Mouse (Mus musculus) neural tube, embryonic 13.5 days (tissue): Measurements from ENCODE around the gene Nubpl. TPM values are rescaled to one million over a fixed set of nuclear protein-coding genes. Genes with fewer than 3 reads are reported as not detected.
A peak's percentile ranks its signal among the peaks of the same experiment; 100 is the strongest.

Experiments
- ATAC-seq: fragments of 200-750 bp; cut with Nextera tagmentation; 2 replicates; pipeline ENCODE4 v1.8.0; 2017; ENCODE audit warnings: low read depth, mild to moderate bottlenecking, moderate TSS enrichment, moderate library complexity
- H3K27ac ChIP-seq: fragments of 300-500 bp; sonication (generic); replicated peaks from 2 replicates; pipeline ENCODE4 v1.5.1; 2015; ENCODE audit warnings: moderate library complexity, mild to moderate bottlenecking, inconsistent platforms
- H3K27me3 ChIP-seq: fragments of 300-500 bp; sonication (generic); 2 replicates; pipeline ENCODE4 v1.6.1; 2015; ENCODE audit warnings: mild to moderate bottlenecking, inconsistent platforms
- H3K36me3 ChIP-seq: fragments of 300-500 bp; sonication (generic); 2 replicates; pipeline ENCODE4 v1.6.1; 2015; ENCODE audit warnings: mild to moderate bottlenecking, inconsistent platforms
- H3K4me1 ChIP-seq: fragments of 300-500 bp; sonication (generic); replicated peaks from 2 replicates; pipeline ENCODE4 v1.6.1; 2015; ENCODE audit warnings: inconsistent platforms
- H3K4me2 ChIP-seq: fragments of 300-500 bp; sonication (generic); 2 replicates; pipeline ENCODE4 v1.6.1; 2015; ENCODE audit warnings: inconsistent platforms, mild to moderate bottlenecking, moderate library complexity
- H3K4me3 ChIP-seq: fragments of 300-500 bp; sonication (generic); 2 replicates; pipeline ENCODE4 v1.5.1; 2015; ENCODE audit warnings: mild to moderate bottlenecking, inconsistent platforms
- H3K9ac ChIP-seq: fragments of 300-500 bp; sonication (generic); 2 replicates; pipeline ENCODE4 v1.6.1; 2015; ENCODE audit warnings: moderate library complexity, mild to moderate bottlenecking, inconsistent platforms
- H3K9me3 ChIP-seq: fragments of 300-500 bp; sonication (generic); 2 replicates; pipeline ENCODE4 v1.6.1; 2016; ENCODE audit warnings: inconsistent platforms
- WGBS: fragments of 180-500 bp; shearing (Covaris S2); methylation state at CpG from one replicate; pipeline ENCODE4 v1.1.7; 2015; 5-methylcytosine and 5-hydroxymethylcytosine counted together
- polyA plus RNA-seq: library from polyadenylated mRNA; unstranded; fragments of >200 nt; fragmentation: Nextera tagmentation; extraction: Ambion mirVana; gene quantifications from 2 replicates; pipeline ENCODE4 v1.2.1, GENCODE M21; 2015

Nubpl gene
- polyA plus RNA-seq, 1 experiment from 2014 or later = 8.5 TPM

DNA sequence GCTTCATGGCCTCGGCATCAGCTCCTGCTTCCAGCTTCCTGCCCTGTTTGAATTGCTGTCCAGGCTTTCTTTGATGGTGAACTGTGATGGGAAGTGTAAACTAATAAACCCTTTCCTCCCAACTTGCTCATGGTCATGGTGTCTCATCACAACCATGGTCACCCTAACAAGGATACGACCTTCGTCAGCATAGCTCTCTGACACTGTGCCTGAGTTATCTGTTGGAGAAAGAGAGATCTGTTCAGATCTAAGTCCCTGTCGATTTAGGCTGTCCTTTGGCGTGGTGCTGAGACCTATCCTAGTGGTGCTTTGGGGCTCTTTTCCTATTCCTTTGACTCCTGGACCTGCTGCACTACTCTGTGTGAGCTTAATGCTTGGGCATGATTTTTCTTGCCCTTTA lies 156.6 kb downstream of the Nubpl start:
- no peaks in the 10 kb centered on the region for H3K36me3 ChIP-seq
- WGBS = 81% methylated on average over 5 of the region's 5 CpGs
- H3K4me3 ChIP-seq = no peak overlapping the region
- H3K9me3 ChIP-seq = no peaks in the 10 kb centered on the region
- H3K4me1 ChIP-seq = no peaks in the 10 kb centered on the region
- H3K27me3 ChIP-seq = no peaks in the 10 kb centered on the region
- ATAC-seq = no peak
- H3K4me2 ChIP-seq = no peak overlapping the region
- no peak overlapping the region for H3K27ac ChIP-seq
- no peak overlapping the region for H3K9ac ChIP-seq

DNA sequence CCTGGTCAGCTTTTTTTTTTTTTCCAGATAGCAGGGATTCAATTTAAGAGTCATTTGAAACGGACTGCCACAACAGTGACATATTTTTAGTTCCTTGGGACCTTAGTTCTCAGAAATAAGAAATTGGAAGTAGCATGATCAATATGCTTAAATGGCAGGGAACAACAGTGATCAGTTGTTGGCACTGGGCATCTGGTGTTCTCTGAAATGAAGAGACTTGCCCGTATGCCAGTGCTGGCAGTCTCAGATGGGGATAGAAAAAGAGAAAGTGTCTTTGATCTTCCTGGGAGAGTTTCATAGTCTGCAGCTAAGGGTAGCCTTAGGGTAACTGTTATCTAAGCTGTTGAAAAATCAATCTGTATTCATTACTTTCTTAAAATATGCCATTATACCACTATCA lies 170.6 kb downstream of the Nubpl start:
- no peak overlapping the region for H3K27ac ChIP-seq
- no peak overlapping the region for H3K9ac ChIP-seq
- no peaks in the 10 kb centered on the region for H3K4me1 ChIP-seq
- no peak overlapping the region for H3K4me3 ChIP-seq
- no peaks in the 10 kb centered on the region for H3K36me3 ChIP-seq
- no peak overlapping the region for H3K4me2 ChIP-seq
- no peak for ATAC-seq
- H3K9me3 ChIP-seq = no peaks in the 10 kb centered on the region
- WGBS = 82% methylated on average over 2 of the region's 2 CpGs
- H3K27me3 ChIP-seq = no peaks in the 10 kb centered on the region

DNA sequence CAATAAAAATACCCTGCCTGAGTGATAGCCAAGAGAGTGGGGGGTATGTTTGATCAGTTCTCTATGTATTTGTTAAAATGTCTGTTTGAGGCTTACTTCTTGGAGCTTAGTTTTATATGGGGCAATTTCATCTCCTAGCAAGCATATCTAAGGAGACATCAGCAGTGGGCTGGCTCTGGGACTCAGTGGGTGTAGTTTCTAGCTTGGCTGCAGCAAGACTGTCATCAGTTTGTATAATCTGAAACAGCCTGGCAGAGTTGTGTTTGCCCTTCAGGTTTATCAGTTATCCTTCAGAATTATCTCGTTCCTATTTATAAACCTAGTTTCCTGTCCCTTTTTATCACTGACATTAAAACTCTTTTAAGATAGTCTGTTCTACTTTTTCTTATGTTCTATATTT lies 175.3 kb downstream of the Nubpl start:
- no peak for ATAC-seq
- WGBS = 94% methylated on average over 1 of the region's 1 CpGs

DNA sequence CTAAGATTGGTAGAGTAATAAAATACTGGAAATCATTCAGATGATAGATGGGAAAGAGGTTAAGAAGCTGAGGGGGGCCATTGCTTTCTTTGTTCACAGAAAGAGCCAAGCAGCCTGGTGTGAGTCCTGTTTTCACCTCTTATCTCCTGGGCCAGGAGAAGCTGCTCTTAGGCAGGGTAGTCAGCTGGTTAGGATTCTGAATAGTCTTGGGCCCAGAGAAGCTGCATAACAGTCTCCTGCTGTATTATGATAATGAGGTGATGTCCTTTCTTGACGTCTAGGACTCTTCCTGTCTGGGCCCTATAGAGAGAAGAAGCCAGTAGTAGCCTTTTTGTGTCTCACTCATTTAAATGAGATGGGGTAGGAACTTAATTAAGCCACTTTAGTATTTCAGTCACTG lies 178.8 kb downstream of the Nubpl start:
- Histone ChIP-seq H3K27me3 (no peaks in the 10 kb centered on the region), H3K9ac (no peak overlapping the region), H3K27ac (no peak overlapping the region), H3K4me1 (no peaks in the 10 kb centered on the region), H3K4me3 (no peak overlapping the region), H3K36me3 (no peaks in the 10 kb centered on the region), H3K4me2 (no peak overlapping the region), H3K9me3 (no peaks in the 10 kb centered on the region)
- 28% methylated on average over 1 of the region's 1 CpGs for whole genome bisulfite sequencing
- ATAC-seq = no peak

More for the DNA sequence above, 175.3 kb downstream of the Nubpl start:
- H3K4me2 ChIP-seq = no peak overlapping the region
- no peaks in the 10 kb centered on the region for H3K4me1 ChIP-seq
- H3K4me3 ChIP-seq = no peak overlapping the region
- H3K27me3 ChIP-seq = no peaks in the 10 kb centered on the region
- H3K27ac ChIP-seq = no peak overlapping the region
- H3K9me3 ChIP-seq = no peaks in the 10 kb centered on the region
- no peaks in the 10 kb centered on the region for H3K36me3 ChIP-seq
- H3K9ac ChIP-seq = no peak overlapping the region

DNA sequence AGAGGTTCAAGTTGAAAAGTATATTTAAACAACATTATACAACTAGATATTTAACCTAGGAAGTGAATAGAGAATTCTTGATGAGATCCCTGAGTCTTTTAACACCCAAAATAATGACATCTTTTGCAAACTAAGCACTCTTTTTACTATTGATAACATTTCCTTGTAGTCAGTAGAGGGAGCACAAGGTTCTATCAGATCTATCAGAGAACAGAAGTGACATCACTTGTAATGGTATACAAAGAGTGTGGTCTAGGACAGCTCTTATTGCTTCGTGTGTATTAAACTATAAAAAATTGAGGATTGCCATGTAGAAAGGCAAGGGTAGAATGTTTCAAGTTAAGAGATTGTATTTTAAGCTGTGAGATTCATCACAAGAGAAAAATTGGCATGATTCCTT lies 183.7 kb downstream of the Nubpl start:
- H3K4me2 ChIP-seq = no peak overlapping the region
- no peaks in the 10 kb centered on the region for H3K36me3 ChIP-seq
- no peak overlapping the region for H3K9ac ChIP-seq
- 67% methylated on average over 1 of the region's 1 CpGs for WGBS
- H3K4me1 ChIP-seq = no peaks in the 10 kb centered on the region
- H3K4me3 ChIP-seq = no peak overlapping the region
- no peaks in the 10 kb centered on the region for H3K9me3 ChIP-seq
- H3K27ac ChIP-seq = no peak overlapping the region
- ATAC-seq = no peak
- H3K27me3 ChIP-seq = no peaks in the 10 kb centered on the region

DNA sequence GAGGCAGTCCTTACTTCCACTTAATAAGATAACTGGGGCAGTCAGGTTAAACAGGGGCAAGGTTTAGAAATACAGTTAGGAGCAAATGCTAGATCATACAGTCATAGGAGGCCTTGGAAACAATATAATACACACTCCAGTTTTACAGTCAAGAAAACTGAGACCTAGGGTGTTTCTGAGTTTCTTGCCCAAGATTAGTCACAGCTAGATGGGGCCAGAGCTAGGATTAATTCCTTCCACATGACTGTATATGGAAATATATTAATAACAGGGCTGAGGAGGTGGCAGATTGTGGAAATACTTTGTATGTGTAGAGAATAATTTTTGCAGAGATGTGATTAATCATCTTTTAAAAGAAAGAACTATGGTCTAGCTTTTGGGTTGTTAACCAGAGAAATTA lies 186.9 kb downstream of the Nubpl start:
- no peak for ATAC-seq
- H3K9me3 ChIP-seq = no peaks in the 10 kb centered on the region
- no peak overlapping the region for H3K4me3 ChIP-seq
- no peaks in the 10 kb centered on the region for H3K36me3 ChIP-seq
- H3K4me1 ChIP-seq = peaks cover 10% of the 10 kb centered on the region
- H3K27me3 ChIP-seq = no peaks in the 10 kb centered on the region
- no peak overlapping the region for H3K27ac ChIP-seq
- no peak overlapping the region for H3K4me2 ChIP-seq
- H3K9ac ChIP-seq = no peak overlapping the region

DNA sequence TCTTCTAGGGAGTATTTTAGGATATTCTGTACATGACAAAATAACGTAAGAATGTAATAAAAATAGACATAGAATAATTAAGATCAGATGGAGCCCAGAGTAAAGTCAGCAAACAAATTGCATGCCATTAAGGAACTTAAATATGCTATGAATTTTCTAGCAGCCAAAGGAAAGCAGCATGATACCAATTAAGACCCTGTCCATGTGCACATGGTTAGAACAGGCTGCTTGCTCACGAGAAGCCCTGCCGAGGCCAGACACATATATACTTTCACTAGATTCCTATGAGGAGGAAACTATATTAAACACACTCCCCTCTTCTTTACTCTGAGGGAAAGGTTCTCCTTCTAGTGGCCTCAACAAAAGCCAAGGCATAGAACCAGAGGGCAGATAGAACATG lies 189.3 kb downstream of the Nubpl start:
- Histone ChIP-seq H3K36me3 (no peaks in the 10 kb centered on the region), H3K27ac (no peak overlapping the region), H3K4me2 (no peak overlapping the region), H3K9ac (no peak overlapping the region), H3K4me1 (peaks cover 15% of the 10 kb centered on the region), H3K4me3 (no peak overlapping the region), H3K9me3 (no peaks in the 10 kb centered on the region), H3K27me3 (no peaks in the 10 kb centered on the region)
- 70% methylated on average over 3 of the region's 3 CpGs for WGBS
- no peak for ATAC-seq

DNA sequence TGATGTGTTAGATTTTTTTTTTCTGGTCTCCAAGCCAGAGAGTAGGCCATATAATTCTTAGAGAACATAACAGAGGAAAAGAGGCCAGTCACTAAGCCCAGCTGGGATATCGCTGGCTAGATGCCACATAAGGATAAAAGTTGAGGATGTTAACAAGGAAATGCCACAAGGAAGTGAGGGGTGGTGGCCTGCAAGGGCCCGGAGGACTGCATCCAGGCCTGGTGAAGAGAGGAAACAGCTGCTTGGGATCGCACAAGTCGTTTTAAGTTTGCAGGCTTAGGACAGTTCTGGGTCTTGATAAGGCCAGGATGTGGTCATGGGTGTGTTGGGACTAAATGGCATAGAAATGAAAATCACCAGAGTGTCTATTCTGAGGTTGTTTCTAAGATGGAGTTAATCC lies 191.0 kb downstream of the Nubpl start:
- Histone ChIP-seq H3K27me3 (no peaks in the 10 kb centered on the region), H3K4me2 (no peak overlapping the region), H3K4me1 (peaks cover 15% of the 10 kb centered on the region), H3K9me3 (no peaks in the 10 kb centered on the region), H3K36me3 (no peaks in the 10 kb centered on the region), H3K9ac (no peak overlapping the region), H3K27ac (0 out of 2 replicates have a peak overlapping the region, but pooled peaks have one; percentile 5), H3K4me3 (no peak overlapping the region)
- ATAC-seq = no peak
- 88% methylated on average over 4 of the region's 4 CpGs for WGBS

DNA sequence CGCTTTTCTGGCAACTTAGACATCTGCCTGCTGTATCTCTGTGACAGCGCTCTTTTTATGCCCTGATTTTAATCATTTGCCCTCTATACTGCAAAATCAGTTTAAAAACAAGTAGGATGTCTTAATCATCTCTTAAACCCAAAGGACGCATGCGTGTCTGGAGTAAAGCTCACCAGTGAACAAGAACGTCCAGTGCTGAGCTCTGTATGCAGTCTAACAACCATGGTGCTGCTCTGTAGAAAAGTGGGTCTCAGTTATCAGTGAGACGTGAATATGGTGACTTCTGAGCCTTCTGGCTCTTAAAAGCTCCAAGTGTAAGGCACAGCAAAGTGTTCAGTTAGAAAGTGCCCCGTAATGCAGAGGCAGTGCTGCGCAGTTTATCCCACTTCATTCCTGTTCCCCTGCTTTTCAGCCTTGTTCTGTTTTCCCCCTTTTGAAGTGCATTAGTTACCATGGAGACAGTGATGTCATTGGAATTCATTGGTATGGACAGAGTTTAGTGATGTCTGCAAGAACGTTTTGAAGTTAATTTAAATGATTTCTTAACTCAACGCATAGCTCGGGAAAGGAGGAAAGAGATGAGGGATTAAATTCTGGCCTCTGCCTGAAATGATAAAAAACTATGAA lies 191.5 kb downstream of the Nubpl start:
- ATAC-seq = peak; percentile 53; the same call in 1 of the 2 replicates
- Histone ChIP-seq H3K4me2 (no peak overlapping the region), H3K4me1 (peaks cover 15% of the 10 kb centered on the region), H3K36me3 (no peaks in the 10 kb centered on the region), H3K27me3 (no peaks in the 10 kb centered on the region), H3K9me3 (no peaks in the 10 kb centered on the region), H3K4me3 (no peak overlapping the region), H3K27ac (0 out of 2 replicates have a peak overlapping the region, but pooled peaks have one; percentile 5), H3K9ac (no peak overlapping the region)
- WGBS = 59% methylated on average over 11 of the region's 11 CpGs

DNA sequence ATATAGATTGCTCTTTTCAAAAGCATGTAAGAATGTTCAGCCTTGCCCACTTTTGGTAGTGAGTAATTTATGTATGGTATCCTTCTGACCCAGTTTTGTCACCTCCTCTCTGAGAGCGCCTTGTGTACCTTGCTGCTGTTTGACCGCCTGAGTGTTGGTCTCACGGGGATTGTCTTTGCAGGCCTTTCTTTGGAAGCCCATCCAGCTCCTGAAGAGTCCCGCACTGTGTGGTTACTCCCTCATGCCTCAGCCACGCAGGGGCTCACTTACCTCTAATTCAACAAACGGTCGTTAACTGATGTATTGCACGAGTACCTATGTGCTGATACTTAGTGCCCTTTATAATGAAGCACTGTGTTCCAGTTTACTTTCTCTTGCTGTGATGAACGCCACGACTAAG lies 192.1 kb downstream of the Nubpl start:
- no peak overlapping the region for H3K9ac ChIP-seq
- no peak overlapping the region for H3K4me3 ChIP-seq
- 56% methylated on average over 10 of the region's 10 CpGs for WGBS
- no peak overlapping the region for H3K27ac ChIP-seq
- H3K4me1 ChIP-seq = peaks cover 15% of the 10 kb centered on the region
- H3K36me3 ChIP-seq = no peaks in the 10 kb centered on the region
- no peaks in the 10 kb centered on the region for H3K27me3 ChIP-seq
- ATAC-seq = 0 out of 2 replicates have a peak, but pooled peaks have one; percentile 17
- no peak overlapping the region for H3K4me2 ChIP-seq
- H3K9me3 ChIP-seq = no peaks in the 10 kb centered on the region

DNA sequence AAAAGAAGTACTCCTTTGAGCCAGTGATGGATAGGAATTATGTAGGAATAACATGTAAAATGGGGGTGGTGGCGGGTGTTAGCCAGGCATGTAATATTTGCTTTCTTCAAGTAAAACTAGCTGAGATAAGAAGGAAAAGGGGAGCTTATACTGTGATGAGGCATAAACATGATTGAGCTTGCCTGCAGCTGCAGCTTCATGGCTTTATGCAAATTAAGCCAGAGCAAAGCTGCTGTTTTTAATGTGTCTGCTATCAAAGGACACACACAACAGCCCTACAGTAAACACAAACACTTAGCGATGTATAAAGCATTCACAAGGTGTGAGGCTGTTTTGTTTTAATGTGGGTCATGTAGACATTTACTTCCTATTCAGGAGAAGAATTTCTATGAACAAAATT lies 196.4 kb downstream of the Nubpl start:
- H3K4me3 ChIP-seq = no peak overlapping the region
- no peak overlapping the region for H3K9ac ChIP-seq
- peak overlapping the region; percentile 29; the same call in 1 of the 2 replicates for H3K27ac ChIP-seq
- H3K36me3 ChIP-seq = no peaks in the 10 kb centered on the region
- WGBS = 69% methylated on average over 2 of the region's 2 CpGs
- no peaks in the 10 kb centered on the region for H3K27me3 ChIP-seq
- no peak overlapping the region for H3K4me2 ChIP-seq
- H3K9me3 ChIP-seq = no peaks in the 10 kb centered on the region
- ATAC-seq = peak; percentile 80; the same call in 1 of the 2 replicates
- H3K4me1 ChIP-seq = peaks cover 10% of the 10 kb centered on the region

DNA sequence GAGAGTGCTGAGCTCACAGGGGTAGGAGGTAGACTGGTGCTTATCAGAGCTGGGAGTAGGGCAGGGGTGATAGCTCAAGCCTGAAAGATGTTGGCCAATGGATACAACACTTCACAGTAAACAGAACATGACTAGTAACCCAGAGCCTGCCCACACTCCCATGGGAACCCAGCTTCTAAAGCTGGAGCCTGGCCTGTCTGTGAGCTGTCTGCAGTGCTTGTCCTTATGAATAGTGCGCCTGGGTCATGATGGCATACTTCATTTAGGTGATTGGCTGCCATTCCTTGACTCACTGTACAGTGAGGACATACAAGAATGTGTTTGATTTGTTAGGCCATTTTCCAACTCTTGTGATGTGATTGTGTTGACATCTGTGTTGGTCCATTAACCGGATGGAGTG lies 200.5 kb downstream of the Nubpl start:
- Histone ChIP-seq H3K4me1 (no peaks in the 10 kb centered on the region; the same call in 1 of the 2 replicates), H3K9ac (no peak overlapping the region), H3K9me3 (no peaks in the 10 kb centered on the region), H3K4me2 (no peak overlapping the region), H3K27me3 (no peaks in the 10 kb centered on the region), H3K27ac (no peak overlapping the region), H3K4me3 (no peak overlapping the region), H3K36me3 (no peaks in the 10 kb centered on the region)
- ATAC-seq = no peak
- WGBS = 90% methylated on average over 2 of the region's 2 CpGs

DNA sequence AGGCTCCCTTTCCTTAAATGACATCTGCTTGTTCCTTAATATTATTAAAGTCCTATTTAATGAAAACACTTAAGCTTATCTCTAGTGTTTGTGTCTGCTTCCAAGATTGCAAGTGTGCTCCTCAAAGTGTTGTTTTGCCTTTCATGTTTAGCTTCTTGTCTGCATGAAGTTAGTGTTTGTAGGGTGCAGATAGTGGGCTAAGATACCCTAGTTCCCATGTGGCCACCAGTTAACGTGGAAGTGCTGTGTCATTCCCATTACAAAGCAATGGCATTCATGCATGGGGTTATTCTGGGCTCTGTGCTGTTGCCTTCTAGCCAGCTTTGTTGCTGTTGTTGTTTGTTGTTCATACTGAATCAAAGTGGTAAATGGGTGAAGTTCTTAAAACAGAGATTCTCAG lies 201.1 kb downstream of the Nubpl start:
- H3K4me3 ChIP-seq = no peak overlapping the region
- ATAC-seq = no peak
- 69% methylated on average over 1 of the region's 1 CpGs for WGBS

More for the DNA sequence above, 201.1 kb downstream of the Nubpl start:
- Histone ChIP-seq H3K36me3 (no peaks in the 10 kb centered on the region), H3K4me2 (no peak overlapping the region), H3K9ac (no peak overlapping the region), H3K9me3 (no peaks in the 10 kb centered on the region), H3K27me3 (no peaks in the 10 kb centered on the region), H3K27ac (no peak overlapping the region), H3K4me1 (no peaks in the 10 kb centered on the region; the same call in 1 of the 2 replicates)
